Mouse (Mus musculus) thymus, postnatal 36 days (tissue): ENCODE measurements around the gene Zdhhc23.

Experiments
- DNase-seq, 2 experiments: peaks; one replicate each; pipeline ENCODE4 v3.0.0; 2022; ENCODE audit warnings: mixed read lengths in 2 of 2

Zdhhc23 gene

GRCm38 (mm10) chr16:43965781-43966389 lies 13.7 kb downstream of the Zdhhc23 start:
- no peak for DNase-seq

GRCm38 (mm10) chr16:43963780-43964179 lies 15.8 kb downstream of the Zdhhc23 start:
- DNase-seq = no peak

GRCm38 (mm10) chr16:43963291-43963690 lies 16.3 kb downstream of the Zdhhc23 start:
- no peak for DNase-seq

- no peak for DNase-seq
Observed at GRCm38 (mm10) chr16:43958038-43958437, 21.6 kb downstream of the Zdhhc23 start.

- peak in 1 of 2 experiments; percentile 23 for DNase-seq
Observed at GRCm38 (mm10) chr16:43954913-43955312, 24.7 kb downstream of the Zdhhc23 start.

GRCm38 (mm10) chr16:43951591-43951990 lies 28.0 kb downstream of the Zdhhc23 start:
- DNase-seq = no peak

- no peak for DNase-seq
Observed at GRCm38 (mm10) chr16:43945869-43946268, 33.7 kb downstream of the Zdhhc23 start.

GRCm38 (mm10) chr16:43945351-43945750 lies 34.2 kb downstream of the Zdhhc23 start:
- no peak for DNase-seq

GRCm38 (mm10) chr16:43940846-43941245 lies 38.7 kb downstream of the Zdhhc23 start:
- DNase-seq = no peak

GRCm38 (mm10) chr16:43935892-43936291 lies 43.7 kb downstream of the Zdhhc23 start:
- no peak for DNase-seq

GRCm38 (mm10) chr16:43935367-43935766 lies 44.2 kb downstream of the Zdhhc23 start:
- DNase-seq = no peak

- no peak for DNase-seq
Observed at GRCm38 (mm10) chr16:43934856-43935255, 44.7 kb downstream of the Zdhhc23 start.

GRCm38 (mm10) chr16:43933041-43933440 lies 46.5 kb downstream of the Zdhhc23 start:
- no peak for DNase-seq

GRCm38 (mm10) chr16:43932319-43932718 lies 47.3 kb downstream of the Zdhhc23 start:
- no peak for DNase-seq

- DNase-seq = no peak
Observed at GRCm38 (mm10) chr16:43931502-43931901, 48.1 kb downstream of the Zdhhc23 start.

GRCm38 (mm10) chr16:43930577-43930976 lies 49.0 kb downstream of the Zdhhc23 start:
- no peak for DNase-seq

GRCm38 (mm10) chr16:43926341-43926859 lies 53.2 kb downstream of the Zdhhc23 start, which contains the start of gene Qtrt2:
TSS of gene Qtrt2 (minus strand) at chr16:43926809.
- no peak for DNase-seq

- no peak for DNase-seq
Observed at GRCm38 (mm10) chr16:43925846-43926245, 53.7 kb downstream of the Zdhhc23 start.

- no peak for DNase-seq
Observed at GRCm38 (mm10) chr16:43925001-43925558, 54.5 kb downstream of the Zdhhc23 start.

- DNase-seq = no peak
Observed at GRCm38 (mm10) chr16:43922630-43923029, 57.0 kb downstream of the Zdhhc23 start.

GRCm38 (mm10) chr16:43922024-43922423 lies 57.6 kb downstream of the Zdhhc23 start:
- DNase-seq = no peak

- DNase-seq = no peak
Observed at GRCm38 (mm10) chr16:43918867-43919266, 60.7 kb downstream of the Zdhhc23 start.
